Mouse (Mus musculus) forebrain, embryonic 14.5 days (tissue): ENCODE data around the gene Gphb5. TPM values are rescaled to one million over a fixed set of nuclear protein-coding genes. Genes with fewer than 3 reads are reported as not detected.

Experiments
- ATAC-seq: fragments of 200-750 bp; cut with Nextera tagmentation; 2 replicates; pipeline ENCODE4 v1.8.0; 2017; ENCODE audit warnings: mild to moderate bottlenecking, moderate library complexity
- DNase-seq: peaks from one replicate; pipeline ENCODE4 v3.0.0-alpha.2; 2015; ENCODE audit warnings: low spot score
- H3K27ac ChIP-seq: fragments of 300-500 bp; sonication (generic); 2 replicates; pipeline ENCODE4 v1.5.1; 2014; ENCODE audit warnings: low read depth, mild to moderate bottlenecking, control low read depth, low read length, moderate library complexity
- H3K27me3 ChIP-seq: fragments of 300-500 bp; sonication (generic); replicated peaks from 2 replicates; pipeline ENCODE4 v1.6.1; 2014; ENCODE audit warnings: low read length, control low read depth, mixed read lengths; ENCODE audit not compliant: control insufficient read depth, insufficient read depth
- H3K36me3 ChIP-seq: fragments of 300-500 bp; sonication (generic); 2 replicates; pipeline ENCODE4 v1.6.1; 2014; ENCODE audit warnings: low read length, control low read depth; ENCODE audit not compliant: control insufficient read depth, insufficient read depth
- H3K4me1 ChIP-seq: fragments of 300-500 bp; sonication (generic); 2 replicates; pipeline ENCODE4 v1.6.1; 2014; ENCODE audit warnings: antibody characterized with exemption, low read length, control low read depth; ENCODE audit not compliant: control insufficient read depth, insufficient read depth
- H3K4me2 ChIP-seq: fragments of 300-500 bp; sonication (generic); 2 replicates; pipeline ENCODE4 v1.6.1; 2014; ENCODE audit warnings: mild to moderate bottlenecking, control low read depth, low read length
- H3K4me3 ChIP-seq: fragments of 300-500 bp; sonication (generic); 2 replicates; pipeline ENCODE4 v1.5.1; 2014; ENCODE audit warnings: low read depth, low read length, control low read depth
- H3K9ac ChIP-seq: fragments of 300-500 bp; sonication (generic); 2 replicates; pipeline ENCODE4 v1.6.1; 2014; ENCODE audit warnings: mild to moderate bottlenecking, low read length, control low read depth, moderate library complexity
- H3K9me3 ChIP-seq: fragments of 300-500 bp; sonication (generic); replicated peaks from 2 replicates; pipeline ENCODE4 v1.6.1; 2016; ENCODE audit warnings: low read length, control low read depth, mixed read lengths; ENCODE audit not compliant: control insufficient read depth
- WGBS: fragments of 180-500 bp; shearing (Covaris S2); extraction: QIAGEN DNeasy Blood & Tissue Kit; methylation state at CpG from one replicate; pipeline ENCODE4 v1.1.7; 2014; 5-methylcytosine and 5-hydroxymethylcytosine counted together
- polyA plus RNA-seq: library from polyadenylated mRNA; unstranded; fragments of >200 nt; fragmentation: Nextera tagmentation; extraction: Ambion mirVana; gene quantifications from 2 replicates; pipeline ENCODE4 v1.2.1, GENCODE M21; 2014

Gphb5 gene
- polyA plus RNA-seq, 1 experiment from 2014 or later = not detected

- Histone ChIP-seq H3K9me3 (no peaks in the 10 kb centered on the region), H3K27ac (no peak overlapping the region), H3K4me2 (no peak overlapping the region), H3K9ac (no peak overlapping the region), H3K4me1 (no peaks in the 10 kb centered on the region), H3K27me3 (no peaks in the 10 kb centered on the region), H3K4me3 (no peak overlapping the region), H3K36me3 (no peaks in the 10 kb centered on the region)
- ATAC-seq (no peak), DNase-seq (no peak)
- WGBS = 86% methylated on average over 8 of the region's 8 CpGs
Measured at GRCm38 (mm10) chr12:75387156-75387555, 29.4 kb downstream of the Gphb5 start.

- Histone ChIP-seq H3K4me1 (no peaks in the 10 kb centered on the region), H3K9me3 (no peaks in the 10 kb centered on the region), H3K4me3 (no peak overlapping the region), H3K9ac (no peak overlapping the region), H3K27ac (no peak overlapping the region), H3K4me2 (no peak overlapping the region), H3K36me3 (no peaks in the 10 kb centered on the region), H3K27me3 (no peaks in the 10 kb centered on the region)
- 93% methylated on average over 9 of the region's 9 CpGs for whole genome bisulfite sequencing
- no peak for DNase-seq
- no peak for ATAC-seq
Measured at GRCm38 (mm10) chr12:75386731-75387130, 29.9 kb downstream of the Gphb5 start.

DNA sequence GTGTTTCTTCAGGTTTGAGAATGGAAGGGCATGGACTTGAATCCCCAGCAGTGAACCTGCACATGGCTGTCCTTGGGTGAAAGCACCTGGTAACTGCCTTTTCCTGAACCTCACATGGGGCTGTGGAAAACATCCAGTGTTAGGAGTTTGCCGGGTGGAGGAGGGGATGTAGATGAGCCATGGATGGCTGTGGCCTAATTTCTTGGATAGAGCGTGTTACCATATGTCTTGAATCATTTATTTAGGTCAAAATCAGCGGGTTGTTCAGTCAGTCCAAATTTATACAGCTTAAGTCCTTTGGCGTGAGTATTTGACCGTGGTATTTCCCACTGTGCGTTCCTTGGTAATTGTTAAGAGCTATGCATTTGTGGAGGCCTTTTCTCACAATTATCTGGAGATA is 40.5 kb downstream of the Gphb5 start:
- Histone ChIP-seq H3K4me2 (no peak overlapping the region), H3K27ac (no peak overlapping the region), H3K4me3 (no peak overlapping the region), H3K36me3 (no peaks in the 10 kb centered on the region), H3K9ac (no peak overlapping the region), H3K9me3 (no peaks in the 10 kb centered on the region), H3K27me3 (no peaks in the 10 kb centered on the region), H3K4me1 (no peaks in the 10 kb centered on the region)
- ATAC-seq (no peak), DNase-seq (no peak)
- 85% methylated on average over 6 of the region's 6 CpGs for WGBS

GRCm38 (mm10) chr12:75375060-75375459 is 41.5 kb downstream of the Gphb5 start:
- ATAC-seq (no peak), DNase-seq (no peak)
- no peak overlapping the region for H3K4me3 ChIP-seq
- no peak overlapping the region for H3K27ac ChIP-seq
- no peaks in the 10 kb centered on the region for H3K9me3 ChIP-seq
- 89% methylated on average over 12 of the region's 12 CpGs for WGBS
- no peaks in the 10 kb centered on the region for H3K36me3 ChIP-seq
- H3K27me3 ChIP-seq = no peaks in the 10 kb centered on the region
- H3K4me2 ChIP-seq = no peak overlapping the region
- H3K4me1 ChIP-seq = no peaks in the 10 kb centered on the region
- H3K9ac ChIP-seq = no peak overlapping the region

DNA sequence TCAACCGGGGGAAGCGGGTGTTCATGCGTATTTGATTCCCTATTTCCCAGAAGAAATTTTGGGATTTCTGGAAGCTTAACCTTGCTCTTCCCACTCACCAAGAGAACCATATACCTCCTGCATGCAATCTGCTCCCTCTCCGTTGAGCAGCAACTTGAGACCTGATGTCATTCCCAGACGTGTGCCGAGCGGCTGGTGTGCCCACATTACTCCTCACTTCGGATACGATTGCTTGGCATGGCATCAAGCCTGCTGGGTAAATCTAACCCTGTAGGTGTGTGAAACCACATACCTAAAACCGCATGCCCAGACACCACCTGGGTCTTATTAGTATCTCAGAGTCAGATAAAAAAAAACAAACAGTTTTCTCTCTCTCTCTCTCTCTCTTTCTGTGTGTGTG is 42.1 kb downstream of the Gphb5 start:
- H3K36me3 ChIP-seq = no peaks in the 10 kb centered on the region
- no peak overlapping the region for H3K9ac ChIP-seq
- H3K27ac ChIP-seq = no peak overlapping the region
- H3K27me3 ChIP-seq = no peaks in the 10 kb centered on the region
- ATAC-seq (no peak), DNase-seq (no peak)
- H3K4me2 ChIP-seq = no peak overlapping the region
- H3K4me3 ChIP-seq = no peak overlapping the region
- WGBS = 91% methylated on average over 10 of the region's 10 CpGs
- H3K9me3 ChIP-seq = no peaks in the 10 kb centered on the region
- no peaks in the 10 kb centered on the region for H3K4me1 ChIP-seq

- DNase-seq = no peak
- WGBS = 86% methylated on average over 2 of the region's 2 CpGs
Measured at GRCm38 (mm10) chr12:75369418-75369851, 47.1 kb downstream of the Gphb5 start.

GRCm38 (mm10) chr12:75368527-75368926 is 48.1 kb downstream of the Gphb5 start:
- no peak for ATAC-seq
- no peaks in the 10 kb centered on the region for H3K9me3 ChIP-seq
- no peaks in the 10 kb centered on the region for H3K36me3 ChIP-seq
- H3K27ac ChIP-seq = no peak overlapping the region
- DNase-seq = no peak
- H3K9ac ChIP-seq = no peak overlapping the region
- no peaks in the 10 kb centered on the region for H3K4me1 ChIP-seq
- H3K4me2 ChIP-seq = no peak overlapping the region
- no peak overlapping the region for H3K4me3 ChIP-seq
- H3K27me3 ChIP-seq = no peaks in the 10 kb centered on the region
- WGBS = 75% methylated on average over 5 of the region's 5 CpGs

More at GRCm38 (mm10) chr12:75369418-75369851, 47.1 kb downstream of the Gphb5 start:
- H3K9me3 ChIP-seq = no peaks in the 10 kb centered on the region
- H3K4me2 ChIP-seq = no peak overlapping the region
- no peaks in the 10 kb centered on the region for H3K4me1 ChIP-seq
- no peaks in the 10 kb centered on the region for H3K36me3 ChIP-seq
- no peak overlapping the region for H3K9ac ChIP-seq
- H3K4me3 ChIP-seq = no peak overlapping the region
- H3K27me3 ChIP-seq = no peaks in the 10 kb centered on the region
- ATAC-seq = no peak
- H3K27ac ChIP-seq = no peak overlapping the region

DNA sequence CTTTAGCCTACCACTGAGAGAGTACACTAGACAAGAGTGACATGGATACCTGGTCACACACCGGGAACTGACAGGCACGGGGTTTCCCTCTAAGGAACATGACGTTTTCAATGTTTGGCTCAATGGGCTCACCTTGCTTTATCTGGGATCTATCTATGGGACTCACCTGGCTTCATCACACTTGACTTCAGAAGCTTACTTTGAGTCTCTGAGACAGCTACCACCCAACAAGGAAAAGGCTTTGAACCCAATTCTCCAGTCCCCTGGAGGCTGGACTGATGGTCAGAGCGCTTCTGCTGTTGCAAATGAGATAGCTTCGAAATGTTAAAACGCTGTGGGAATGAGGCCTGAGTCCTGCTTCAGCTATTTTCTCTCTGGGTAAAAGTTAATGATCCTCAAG is 49.2 kb downstream of the Gphb5 start:
- Histone ChIP-seq H3K4me1 (no peaks in the 10 kb centered on the region), H3K9ac (no peak overlapping the region), H3K9me3 (no peaks in the 10 kb centered on the region), H3K36me3 (no peaks in the 10 kb centered on the region), H3K4me2 (no peak overlapping the region), H3K27ac (no peak overlapping the region), H3K4me3 (no peak overlapping the region), H3K27me3 (no peaks in the 10 kb centered on the region)
- DNase-seq = no peak
- ATAC-seq = no peak
- WGBS = 92% methylated on average over 6 of the region's 6 CpGs

DNA sequence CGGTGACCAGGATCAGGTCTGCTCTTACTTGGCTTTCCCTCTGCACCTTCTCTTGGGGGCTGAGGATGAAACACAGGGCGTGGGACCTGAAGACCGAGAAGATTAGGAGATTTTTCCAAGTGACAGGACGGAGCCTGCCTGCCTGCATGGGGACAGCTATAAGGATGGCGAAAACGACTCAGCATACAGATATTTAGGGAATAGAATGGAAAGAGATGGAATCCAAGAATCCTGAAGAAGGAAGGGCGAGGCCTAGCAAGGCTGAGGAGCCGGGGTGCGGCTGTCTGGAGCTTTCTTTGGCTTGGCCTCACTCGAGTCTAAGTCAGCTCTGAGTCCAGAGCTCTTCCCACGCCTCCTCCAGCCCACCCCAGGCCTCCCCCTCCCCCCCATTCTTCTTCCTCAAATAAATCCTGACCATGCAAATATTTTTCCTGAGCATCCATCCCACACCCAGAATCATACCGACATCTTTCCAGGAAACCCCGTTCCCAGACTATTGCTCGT is 50.9 kb downstream of the Gphb5 start:
- H3K27ac ChIP-seq = no peak overlapping the region
- H3K36me3 ChIP-seq = no peaks in the 10 kb centered on the region
- H3K4me1 ChIP-seq = no peaks in the 10 kb centered on the region
- H3K4me2 ChIP-seq = no peak overlapping the region
- H3K27me3 ChIP-seq = no peaks in the 10 kb centered on the region
- DNase-seq = no peak
- H3K4me3 ChIP-seq = no peak overlapping the region
- no peaks in the 10 kb centered on the region for H3K9me3 ChIP-seq
- no peak overlapping the region for H3K9ac ChIP-seq
- WGBS = 84% methylated on average over 14 of the region's 14 CpGs
- no peak for ATAC-seq
